ENCODE assay signal across 29 mouse cellular contexts in the genomic region with DNA sequence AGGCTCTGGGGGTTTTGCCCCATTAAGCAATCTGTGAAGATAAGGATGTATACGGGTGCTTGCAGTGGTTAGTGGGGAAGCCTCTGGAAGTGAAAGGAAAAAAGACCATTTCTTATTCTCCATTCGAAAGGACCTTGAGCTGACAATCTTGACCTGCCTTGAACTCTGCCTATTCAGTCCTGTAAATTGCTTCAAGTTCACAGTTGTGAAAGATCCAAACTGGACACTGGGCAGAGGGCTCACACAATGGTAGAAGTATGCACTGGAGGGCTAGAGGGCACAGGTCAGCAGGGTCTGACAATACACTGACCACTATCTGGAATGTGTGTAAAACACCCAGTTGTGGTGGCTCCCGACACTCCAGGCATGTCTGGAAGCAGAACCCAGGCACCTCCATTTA.
DNase-seq lines count a peak whose midpoint lies in the region; TF ChIP-seq lines count a peak whose summit lies in the region.
"Had no signal": no experiment of that assay in that cellular context is flagged by ENCODE, and none has a peak within 500 bp of the region (broad histone marks: within the 10 kb centered on the region; RNA-seq: fewer than 3 reads in every experiment).

No protein-coding gene starts in this region.

- TF ChIP-seq POLR2A in myocyte (IDR thresholded peaks at IDR 0.05; ENCODE audit: insufficient read length, low read depth) = no peak

- 76% methylated on average over 3 of the region's 3 CpGs for WGBS in heart, embryonic 10.5 days

- H3ac ChIP-seq in myocyte (ENCODE audit: control insufficient read depth, insufficient read length) = no peak overlapping the region

- H3K36me3 ChIP-seq in heart, embryonic 10.5 days = no peaks in the 10 kb centered on the region
- no peaks in the 10 kb centered on the region for H3K36me3 ChIP-seq in myocyte (ENCODE audit: control insufficient read depth, insufficient read depth)
- H3K36me3 ChIP-seq: embryonic facial prominence, embryonic 10.5 days; embryonic facial prominence, embryonic 15.5 days; kidney, embryonic 15.5 days had no signal

- no peak overlapping the region for H3K27ac ChIP-seq in heart, embryonic 10.5 days
- H3K27ac ChIP-seq: embryonic facial prominence, embryonic 10.5 days; embryonic facial prominence, embryonic 15.5 days; hindbrain, embryonic 14.5 days; kidney, embryonic 15.5 days; liver, embryonic 14.5 days; neural tube, embryonic 13.5 days had no signal

- peaks cover 45% of the 10 kb centered on the region for H3K4me1 ChIP-seq in heart, embryonic 10.5 days

- peak overlapping the region; percentile 70 for H3K4me2 ChIP-seq in myocyte (ENCODE audit: low read depth)
- H3K4me2 ChIP-seq: embryonic facial prominence, embryonic 15.5 days; heart, embryonic 11.5 days; hindbrain, embryonic 14.5 days; kidney, embryonic 15.5 days; midbrain, embryonic 11.5 days; neural tube, embryonic 13.5 days had no signal

- no peaks in the 10 kb centered on the region for H3K9me3 ChIP-seq in heart, embryonic 10.5 days
- H3K9me3 ChIP-seq: embryonic facial prominence, embryonic 10.5 days; embryonic facial prominence, embryonic 15.5 days; G1E; kidney, embryonic 15.5 days; neural tube, embryonic 13.5 days had no signal

- H3K4me3 ChIP-seq in heart, embryonic 10.5 days = no peak overlapping the region
- H3K4me3 ChIP-seq in myocyte = no peak overlapping the region
- H3K4me3 ChIP-seq: embryonic facial prominence, embryonic 10.5 days; embryonic facial prominence, embryonic 15.5 days; kidney, embryonic 15.5 days; layer of hippocampus, adult 2 months; neural tube, embryonic 13.5 days had no signal

- intact Hi-C loops in heart, postnatal 36 days (cut with DNase I) = loop anchor here (10.0 kb wide), 1 partner anchor 172 kb away; no protein-coding TSS in a partner anchor

- DNase-seq in embryo, embryonic 10 days (ENCODE audit: low spot score) = peak; percentile 56
- no peak for DNase-seq in embryo, embryonic 11 days
- DNase-seq in heart, embryonic 10.5 days (ENCODE audit: low spot score) = peak; percentile 47
- no peak for DNase-seq in heart, postnatal 36 days
- DNase-seq in adipocyte (ENCODE audit: low spot score) = peak; percentile 37
- no peak for DNase-seq in lung, postnatal 36 days
- DNase-seq: adrenal gland, postnatal 36 days; cerebellum, adult 8-10 months; cerebellum, postnatal 25 days; heart, postnatal 4 days; kidney, adult 11 months; kidney, postnatal 36 days; lung, adult 2 months; lung, postnatal 10 days; right cerebral cortex, postnatal 4 days; thymus, adult 2 months; thymus, postnatal 4 days had no signal

- no peaks in the 10 kb centered on the region for H3K79me2 ChIP-seq in myocyte (ENCODE audit: control insufficient read depth, insufficient read depth)

- no peaks in the 10 kb centered on the region for H3K27me3 ChIP-seq in heart, embryonic 10.5 days (ENCODE audit: insufficient read depth, poor library complexity, severe bottlenecking)
- H3K27me3 ChIP-seq in myocyte (ENCODE audit: control insufficient read depth, insufficient read depth, insufficient read length) = no peaks in the 10 kb centered on the region
- H3K27me3 ChIP-seq: embryonic facial prominence, embryonic 15.5 days; kidney, embryonic 15.5 days; neural tube, embryonic 13.5 days; Patski had no signal

TF ChIP-seq in myocyte, 11 proteins besides CTCF, POLR2A, EP300 and RAD21:
- TF ChIP-seq REST (IDR thresholded peaks at IDR 0.05; ENCODE audit: insufficient read depth, insufficient read length) (no peak), POLR2AphosphoS2 (IDR thresholded peaks at IDR 0.05; ENCODE audit: insufficient read length, low read depth) (no peak), MAX (IDR thresholded peaks at IDR 0.05; ENCODE audit: low read depth) (no peak), E2F4 (IDR thresholded peaks at IDR 0.05; ENCODE audit: insufficient read depth) (no peak), MYOD1 (IDR thresholded peaks at IDR 0.05; ENCODE audit: control insufficient read depth in 1 of 3, insufficient read length in 2 of 3, low read depth in 2 of 3) (no peak), SRF (IDR thresholded peaks at IDR 0.05; ENCODE audit: control insufficient read depth, insufficient read length, low read depth) (no peak), TCF3 (IDR thresholded peaks at IDR 0.05; ENCODE audit: insufficient read length, low read depth) (no peak)

Comparison
In these comparisons a context has a peak if more than half of its experiments do, and no peak if none do; other contexts are left out.
1. DNase-seq: peak in embryo, embryonic 10 days (single experiment), heart, embryonic 10.5 days (single experiment) and adipocyte (single experiment); none in embryo, embryonic 11 days (single experiment), heart, postnatal 36 days (0 of 2) and lung, postnatal 36 days (single experiment).